Mouse (Mus musculus): ENCODE measurements around the gene Gstm5. TPM values are rescaled to one million over a fixed set of nuclear protein-coding genes. Genes with fewer than 3 reads are reported as not detected.
"Not testable (repeated sequence)": the region's sequence is repeated elsewhere in the genome, so short reads cannot be mapped to it uniquely, and the experiment has no call there.

Gene Gstm5
- total and polyA plus RNA-seq, 3 experiments = 134 to 164 TPM; not detected in 1

DNA sequence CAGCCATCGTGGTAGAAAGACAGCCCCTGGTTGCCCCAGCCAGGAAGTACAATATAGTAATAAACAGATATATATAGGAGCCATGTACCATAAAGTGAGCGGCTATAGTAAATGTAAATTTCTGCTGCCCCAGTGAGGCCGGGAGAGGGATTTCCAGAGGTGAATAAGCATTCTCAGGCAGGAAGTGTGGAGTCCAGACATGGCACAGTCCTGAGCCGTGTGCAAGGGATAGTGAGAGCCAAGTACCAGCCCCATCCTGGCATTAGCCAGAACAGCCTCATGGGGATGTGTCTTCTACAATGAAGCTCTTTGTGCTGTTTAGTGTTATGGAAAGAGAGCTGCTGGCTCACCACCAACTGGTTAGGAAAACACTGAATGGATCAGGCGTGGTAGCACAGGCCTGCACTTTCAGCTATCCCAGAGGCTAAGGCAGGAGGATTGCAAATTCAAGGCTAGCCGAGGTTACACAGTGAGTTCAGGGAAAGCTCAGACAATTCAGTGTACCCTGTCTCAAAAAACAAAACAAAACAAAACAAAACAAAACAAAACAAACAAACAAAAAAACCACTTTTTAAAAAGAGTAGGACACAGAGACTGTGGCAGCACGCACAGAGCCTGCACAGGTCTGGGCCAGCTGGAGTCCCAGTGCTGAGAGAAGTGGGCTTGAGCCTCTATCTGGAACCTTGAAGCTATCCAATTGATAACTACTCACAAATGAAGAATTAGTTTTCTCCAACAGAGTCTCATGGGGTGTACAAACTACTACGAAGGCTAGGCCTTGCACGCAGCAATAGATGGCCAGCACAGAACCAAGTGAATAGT is 7.7 kb upstream of the Gstm5 start:
- no peak overlapping the region for H3K4me3 ChIP-seq (ENCODE audit: control insufficient read depth in 1 of 2, insufficient read depth in 1 of 2, low read depth in 2 of 2, low read length in 2 of 2)
- no peak for DNase-seq (ENCODE audit: low read depth, low spot score)
- no peaks in the 10 kb centered on the region for H3K4me1 ChIP-seq (ENCODE audit: control insufficient read depth in 1 of 2, insufficient read depth in 2 of 2, low read length in 2 of 2)
- no peaks in the 10 kb centered on the region for H3K27me3 ChIP-seq (ENCODE audit: control insufficient read depth in 1 of 2, insufficient read depth in 2 of 2, low read length in 2 of 2)
- no peaks in the 10 kb centered on the region for H3K9me3 ChIP-seq (replicated peaks; ENCODE audit: insufficient read depth, low read length)
- no peak overlapping the region for H3K27ac ChIP-seq (ENCODE audit: control insufficient read depth, low read depth, low read length)
- H3K36me3 ChIP-seq (ENCODE audit: control insufficient read depth in 1 of 2, insufficient read depth in 2 of 2, low read length in 2 of 2) = no peaks in the 10 kb centered on the region
- no peak overlapping the region for H3K9ac ChIP-seq (ENCODE audit: control insufficient read depth, low read depth, low read length, poor library complexity, severe bottlenecking)
- H3K79me2 ChIP-seq (ENCODE audit: control insufficient read depth, insufficient read depth, low read length, poor library complexity) = no peaks in the 10 kb centered on the region
- TF ChIP-seq CHD1 (IDR thresholded peaks at IDR 0.05; ENCODE audit: low read depth, low read length) (no peak), RCOR1 (IDR thresholded peaks at IDR 0.05; ENCODE audit: low read depth, low read length) (no peak), RAD21 (IDR thresholded peaks at IDR 0.05; ENCODE audit: low read depth, low read length) (no peak), ELF1 (IDR thresholded peaks at IDR 0.05; ENCODE audit: low read depth, low read length) (no peak), POLR2AphosphoS2 (IDR thresholded peaks at IDR 0.05; ENCODE audit: low read length) (no peak), USF1 (IDR thresholded peaks at IDR 0.05; ENCODE audit: low read depth, low read length) (no peak), MAZ (IDR thresholded peaks at IDR 0.05; ENCODE audit: low read depth, low read length) (no peak), ZKSCAN1 (IDR thresholded peaks at IDR 0.05; ENCODE audit: low read depth, low read length) (no peak), MYB (IDR thresholded peaks at IDR 0.05; ENCODE audit: low read depth, low read length) (no peak), CTCF (IDR thresholded peaks at IDR 0.05 in 2 of 3, conservative IDR thresholded peaks at IDR 0.05 in 1 of 3; ENCODE audit: control insufficient read depth in 1 of 3, insufficient read depth in 1 of 3, low read depth in 2 of 3, low read length in 3 of 3, poor library complexity in 1 of 3, severe bottlenecking in 1 of 3) (no peak), HCFC1 (IDR thresholded peaks at IDR 0.05; ENCODE audit: low read depth, low read length) (no peak), BHLHE40 (IDR thresholded peaks at IDR 0.05; ENCODE audit: borderline replicate concordance, low read depth, low read length) (no peak), ZC3H11A (IDR thresholded peaks at IDR 0.05; ENCODE audit: low read depth, low read length) (no peak), KAT2A (conservative IDR thresholded peaks at IDR 0.05; ENCODE audit: low read depth, low read length) (no peak), GATA1 (IDR thresholded peaks at IDR 0.05; ENCODE audit: low read depth, low read length) (no peak), EP300 (IDR thresholded peaks at IDR 0.05; ENCODE audit: low read depth in 1 of 2, low read length in 2 of 2) (no peak)

DNA sequence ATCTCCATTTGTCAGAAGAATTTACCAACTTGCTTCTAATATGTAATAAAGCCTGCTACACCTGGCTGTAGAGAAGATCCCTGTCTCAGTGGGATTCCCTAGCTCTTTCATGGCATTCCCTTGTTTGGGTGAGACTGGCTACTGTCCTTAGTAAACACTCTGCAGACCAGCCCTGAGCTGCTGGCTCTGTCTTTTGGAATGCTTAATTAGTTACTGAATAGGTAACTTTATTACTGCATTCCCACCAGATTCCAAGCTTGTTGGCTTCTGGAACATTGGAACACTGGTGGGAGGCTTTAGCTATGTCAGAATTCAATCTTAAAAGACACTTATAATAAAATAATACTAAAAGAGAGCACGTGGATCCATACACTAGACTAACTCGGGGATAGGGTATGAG is 6.4 kb upstream of the Gstm5 start:
- H3K27me3 ChIP-seq (ENCODE audit: control insufficient read depth in 1 of 2, insufficient read depth in 2 of 2, low read length in 2 of 2); H3K4me3 ChIP-seq (ENCODE audit: control insufficient read depth in 1 of 2, insufficient read depth in 1 of 2, low read depth in 2 of 2, low read length in 2 of 2); H3K36me3 ChIP-seq (ENCODE audit: control insufficient read depth in 1 of 2, insufficient read depth in 2 of 2, low read length in 2 of 2); H3K4me1 ChIP-seq (ENCODE audit: control insufficient read depth in 1 of 2, insufficient read depth in 2 of 2, low read length in 2 of 2); H3K27ac ChIP-seq (ENCODE audit: control insufficient read depth, low read depth, low read length); H3K9ac ChIP-seq (ENCODE audit: control insufficient read depth, low read depth, low read length, poor library complexity, severe bottlenecking); DNase-seq (ENCODE audit: low read depth, low spot score); H3K79me2 ChIP-seq (ENCODE audit: control insufficient read depth, insufficient read depth, low read length, poor library complexity); H3K9me3 ChIP-seq (replicated peaks; ENCODE audit: insufficient read depth, low read length): not testable (repeated sequence)

Measured in MEL (cell line).